Mouse (Mus musculus): Measurements from ENCODE around the gene Kcnq2. TPM values are rescaled to one million over a fixed set of nuclear protein-coding genes. Genes with fewer than 3 reads are reported as not detected.

Gene Kcnq2
- 0.05 TPM in 2 replicates for polyA plus RNA-seq (2014; fragmentation: Nextera tagmentation; extraction: Ambion mirVana)

- under 1% methylated on average over 98 of the region's 104 CpGs for WGBS
- Histone ChIP-seq H3K4me3 (ENCODE audit: low read depth, low read length) (peak within 1 kb of the TSS; percentile 43), H3K9ac (no peak within 1 kb of the TSS), H3K4me2 (peak within 1 kb of the TSS; percentile 73), H3K27ac (ENCODE audit: low read depth) (no peak within 1 kb of the TSS), H3K4me1 (ENCODE audit: insufficient read depth) (no peaks in the 10 kb centered on the region), H3K27me3 (ENCODE audit: insufficient read depth, low read length) (peaks cover 55% of the 10 kb centered on the region), H3K9me3 (ENCODE audit: low read depth, low read length) (no peaks in the 10 kb centered on the region), H3K36me3 (ENCODE audit: insufficient read depth) (no peaks in the 10 kb centered on the region)
- TF ChIP-seq CTCF (IDR thresholded peaks at IDR 0.05; ENCODE audit: low read depth), result no peak
- ATAC-seq (ENCODE audit: insufficient read depth) (no peak), DNase-seq (peak; percentile 9)
These were observed at the start of gene Kcnq2 for GRCm38 (mm10) chr2:181134591-181135445. Gene Kcnq2 (minus strand): TSS chr2:181135300.

GRCm38 (mm10) chr2:181180898-181181297 is 45.8 kb upstream of the Kcnq2 start:
- Histone ChIP-seq H3K36me3 (ENCODE audit: insufficient read depth) (no peaks in the 10 kb centered on the region), H3K9ac (no peak overlapping the region), H3K9me3 (ENCODE audit: low read depth, low read length) (no peaks in the 10 kb centered on the region), H3K4me2 (no peak overlapping the region), H3K27me3 (ENCODE audit: insufficient read depth, low read length) (no peaks in the 10 kb centered on the region), H3K4me3 (ENCODE audit: low read depth, low read length) (no peak overlapping the region), H3K27ac (ENCODE audit: low read depth) (no peak overlapping the region), H3K4me1 (ENCODE audit: insufficient read depth) (no peaks in the 10 kb centered on the region)
- DNase-seq (no peak), ATAC-seq (ENCODE audit: insufficient read depth) (no peak)
- TF ChIP-seq CTCF (IDR thresholded peaks at IDR 0.05; ENCODE audit: low read depth), result no peak
- 78% methylated on average over 6 of the region's 6 CpGs for WGBS

- ATAC-seq (ENCODE audit: insufficient read depth) (no peak), DNase-seq (no peak)
- Histone ChIP-seq H3K9ac (no peak overlapping the region), H3K27ac (ENCODE audit: low read depth) (no peak overlapping the region), H3K4me3 (ENCODE audit: low read depth, low read length) (no peak overlapping the region), H3K4me2 (no peak overlapping the region), H3K27me3 (ENCODE audit: insufficient read depth, low read length) (no peaks in the 10 kb centered on the region), H3K9me3 (ENCODE audit: low read depth, low read length) (no peaks in the 10 kb centered on the region), H3K4me1 (ENCODE audit: insufficient read depth) (no peaks in the 10 kb centered on the region), H3K36me3 (ENCODE audit: insufficient read depth) (no peaks in the 10 kb centered on the region)
- TF ChIP-seq CTCF (IDR thresholded peaks at IDR 0.05; ENCODE audit: low read depth), result no peak
- 70% methylated on average over 5 of the region's 5 CpGs for whole genome bisulfite sequencing
These were observed 43.4 kb upstream of the Kcnq2 start for GRCm38 (mm10) chr2:181178471-181178870.

GRCm38 (mm10) chr2:181178015-181178414 is 42.9 kb upstream of the Kcnq2 start:
- Histone ChIP-seq H3K27me3 (ENCODE audit: insufficient read depth, low read length) (no peaks in the 10 kb centered on the region), H3K9ac (no peak overlapping the region), H3K4me3 (ENCODE audit: low read depth, low read length) (no peak overlapping the region), H3K36me3 (ENCODE audit: insufficient read depth) (no peaks in the 10 kb centered on the region), H3K27ac (ENCODE audit: low read depth) (no peak overlapping the region), H3K9me3 (ENCODE audit: low read depth, low read length) (no peaks in the 10 kb centered on the region), H3K4me1 (ENCODE audit: insufficient read depth) (no peaks in the 10 kb centered on the region), H3K4me2 (no peak overlapping the region)
- 71% methylated on average over 3 of the region's 3 CpGs for WGBS
- no peak for TF ChIP-seq CTCF (IDR thresholded peaks at IDR 0.05; ENCODE audit: low read depth)
- ATAC-seq (ENCODE audit: insufficient read depth) (no peak), DNase-seq (no peak)

- 84% methylated on average over 3 of the region's 3 CpGs for WGBS
- no peaks in the 10 kb centered on the region for H3K9me3 ChIP-seq (ENCODE audit: low read depth, low read length)
- H3K9ac ChIP-seq, result no peak overlapping the region
- no peaks in the 10 kb centered on the region for H3K4me1 ChIP-seq (ENCODE audit: insufficient read depth)
- no peak overlapping the region for H3K27ac ChIP-seq (ENCODE audit: low read depth)
- TF ChIP-seq CTCF (IDR thresholded peaks at IDR 0.05; ENCODE audit: low read depth), result no peak
- DNase-seq, result no peak
- no peak overlapping the region for H3K4me3 ChIP-seq (ENCODE audit: low read depth, low read length)
- no peaks in the 10 kb centered on the region for H3K27me3 ChIP-seq (ENCODE audit: insufficient read depth, low read length)
- H3K4me2 ChIP-seq, result no peak overlapping the region
- H3K36me3 ChIP-seq (ENCODE audit: insufficient read depth), result no peaks in the 10 kb centered on the region
- ATAC-seq (ENCODE audit: insufficient read depth), result no peak
These were observed 39.5 kb upstream of the Kcnq2 start for GRCm38 (mm10) chr2:181174646-181175045.

GRCm38 (mm10) chr2:181166469-181166868 is 31.4 kb upstream of the Kcnq2 start:
- Histone ChIP-seq H3K9me3 (ENCODE audit: low read depth, low read length) (no peaks in the 10 kb centered on the region), H3K4me2 (no peak overlapping the region), H3K4me1 (ENCODE audit: insufficient read depth) (no peaks in the 10 kb centered on the region), H3K9ac (no peak overlapping the region), H3K27me3 (ENCODE audit: insufficient read depth, low read length) (no peaks in the 10 kb centered on the region), H3K4me3 (ENCODE audit: low read depth, low read length) (no peak overlapping the region), H3K27ac (ENCODE audit: low read depth) (no peak overlapping the region), H3K36me3 (ENCODE audit: insufficient read depth) (no peaks in the 10 kb centered on the region)
- DNase-seq (no peak), ATAC-seq (ENCODE audit: insufficient read depth) (no peak)
- TF ChIP-seq CTCF (IDR thresholded peaks at IDR 0.05; ENCODE audit: low read depth), result no peak
- 80% methylated on average over 5 of the region's 5 CpGs for WGBS

GRCm38 (mm10) chr2:181160821-181161220 is 25.7 kb upstream of the Kcnq2 start:
- ATAC-seq (ENCODE audit: insufficient read depth) (no peak), DNase-seq (no peak)
- H3K4me1 ChIP-seq (ENCODE audit: insufficient read depth), result no peaks in the 10 kb centered on the region
- no peak overlapping the region for H3K9ac ChIP-seq
- H3K9me3 ChIP-seq (ENCODE audit: low read depth, low read length), result no peaks in the 10 kb centered on the region
- peaks cover 20% of the 10 kb centered on the region for H3K27me3 ChIP-seq (ENCODE audit: insufficient read depth, low read length)
- no peak for TF ChIP-seq CTCF (IDR thresholded peaks at IDR 0.05; ENCODE audit: low read depth)
- WGBS, result 54% methylated on average over 4 of the region's 4 CpGs
- H3K4me3 ChIP-seq (ENCODE audit: low read depth, low read length), result no peak overlapping the region
- H3K4me2 ChIP-seq, result no peak overlapping the region
- H3K36me3 ChIP-seq (ENCODE audit: insufficient read depth), result no peaks in the 10 kb centered on the region
- H3K27ac ChIP-seq (ENCODE audit: low read depth), result no peak overlapping the region
